Mouse (Mus musculus): ENCODE results near the gene Rfc5.

DNA sequence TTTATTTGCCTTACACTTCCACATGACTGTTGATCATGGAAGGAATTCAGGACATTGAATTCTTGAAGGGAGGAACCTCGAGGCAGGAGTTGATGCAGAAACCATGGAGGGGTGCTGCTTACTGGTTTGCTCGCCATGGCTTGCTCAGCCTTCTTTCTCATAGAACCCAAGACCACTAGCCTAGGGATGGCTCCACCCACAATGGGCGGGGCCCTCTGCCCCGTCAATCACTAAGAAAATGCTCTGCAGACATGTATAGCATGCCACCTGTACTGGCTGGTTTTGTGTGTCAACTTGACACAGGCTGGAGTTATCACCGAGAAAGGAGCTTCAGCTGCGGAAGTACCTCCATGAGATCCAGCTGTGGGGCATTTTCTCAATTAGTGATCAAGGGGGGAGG lies 48.8 kb downstream of the Rfc5 start:
- no peak for TF ChIP-seq CTCF (IDR thresholded peaks at IDR 0.05; ENCODE audit: low read depth)
- no peak for TF ChIP-seq EP300 (IDR thresholded peaks at IDR 0.05; ENCODE audit: low read depth)

Data from heart, postnatal 0 days (tissue).